ENCODE assay signal across 9 mouse cellular contexts in genomic region chr5:43582876-43583275, GRCm38 (mm10).
A peak's percentile ranks its signal among the peaks of the same experiment; 100 is the strongest.
DNase-seq lines count a peak whose midpoint lies in the region; ATAC-seq and TF ChIP-seq lines count a peak whose summit lies in the region.
"Had no signal": no experiment of that assay in that cellular context is flagged by ENCODE, and none has a peak within 500 bp of the region (broad histone marks: within the 10 kb centered on the region; RNA-seq: fewer than 3 reads in every experiment).

No protein-coding gene starts in this region.

- no peaks in the 10 kb centered on the region for H3K36me3 ChIP-seq in intestine, embryonic 15.5 days
- H3K36me3 ChIP-seq: liver, embryonic 13.5 days had no signal

- no peak for ATAC-seq in intestine, embryonic 15.5 days

- H3K4me2 ChIP-seq in intestine, embryonic 15.5 days (replicated peaks) = no peak overlapping the region
- H3K4me2 ChIP-seq: liver, embryonic 13.5 days had no signal

- H3K27me3 ChIP-seq in intestine, embryonic 15.5 days (replicated peaks) = no peaks in the 10 kb centered on the region
- H3K27me3 ChIP-seq: liver, embryonic 13.5 days had no signal

- peak; percentile 1 for DNase-seq in cerebellum, adult 9-10 months
- no peak for DNase-seq in cerebellum, adult 11-12 months
- peak in 1 of 2 experiments; percentile 14 for DNase-seq in left cerebral cortex, adult 2 months (ENCODE audit: extremely low spot score in 1 of 2, low spot score in 2 of 2)
- no peak for DNase-seq in left cerebral cortex, adult 8-10 months (ENCODE audit: low spot score in 2 of 2)
- peak; percentile 44 for DNase-seq in R1 (ENCODE audit: low read depth, low spot score)
- peak; percentile 13 to 28 for DNase-seq in layer of hippocampus, adult 2 months (ENCODE audit: low spot score in 2 of 2)
- DNase-seq in retina, postnatal 1 day = peak; percentile 13
- DNase-seq: liver, embryonic 13.5 days had no signal

- no peak overlapping the region for H3K4me3 ChIP-seq in left cerebral cortex, adult 2 months
- H3K4me3 ChIP-seq in layer of hippocampus, adult 2 months = no peak overlapping the region
- no peak overlapping the region for H3K4me3 ChIP-seq in intestine, embryonic 15.5 days (replicated peaks)
- H3K4me3 ChIP-seq: liver, embryonic 13.5 days had no signal

- no peaks in the 10 kb centered on the region for H3K4me1 ChIP-seq in intestine, embryonic 15.5 days (replicated peaks)
- H3K4me1 ChIP-seq: liver, embryonic 13.5 days had no signal

- no peak overlapping the region for H3K9ac ChIP-seq in intestine, embryonic 15.5 days
- H3K9ac ChIP-seq: liver, embryonic 13.5 days had no signal

- no peaks in the 10 kb centered on the region for H3K9me3 ChIP-seq in intestine, embryonic 15.5 days
- H3K9me3 ChIP-seq: liver, embryonic 13.5 days had no signal

- no peak overlapping the region for H3K27ac ChIP-seq in left cerebral cortex, adult 2 months
- no peak overlapping the region for H3K27ac ChIP-seq in layer of hippocampus, adult 2 months
- H3K27ac ChIP-seq in intestine, embryonic 15.5 days = no peak overlapping the region
- H3K27ac ChIP-seq: liver, embryonic 13.5 days had no signal

- TF ChIP-seq CTCF in left cerebral cortex, adult 2 months (IDR thresholded peaks at IDR 0.05) = peak; percentile 72
- TF ChIP-seq CTCF in layer of hippocampus, adult 2 months (conservative IDR thresholded peaks at IDR 0.05) = peak; percentile 86

- intact Hi-C loops in left cerebral cortex, adult 2 months (cut with DNase I) = loop anchor here (5.0 kb wide), 1 partner anchor 49 kb away; no protein-coding TSS in a partner anchor

- WGBS in intestine, embryonic 15.5 days = 51% methylated on average over 2 of the region's 2 CpGs

Comparison
In these comparisons a context has a peak if more than half of its experiments do, and no peak if none do; other contexts are left out.
1. DNase-seq: peak in cerebellum, adult 9-10 months (single experiment), R1 (single experiment), layer of hippocampus, adult 2 months (2 of 2) and retina, postnatal 1 day (single experiment); none in cerebellum, adult 11-12 months (single experiment) and left cerebral cortex, adult 8-10 months (0 of 2).